Mouse (Mus musculus): Measurements from ENCODE around the gene Gm20825.
"Not testable (repeated sequence)": the region's sequence is repeated elsewhere in the genome, so short reads cannot be mapped to it uniquely, and the experiment has no call there.

The Gm20825 gene

GRCm38 (mm10) chrY:8071407-8071806, at the start of gene Gm20825:
Gm20825 (minus strand) TSS chrY:8071507.
- not testable (repeated sequence) for ATAC-seq (ENCODE audit: low TSS enrichment)

Measured in frontal cortex, adult (tissue).